14 mouse cellular contexts compared by ENCODE assay signal in the genomic region with DNA sequence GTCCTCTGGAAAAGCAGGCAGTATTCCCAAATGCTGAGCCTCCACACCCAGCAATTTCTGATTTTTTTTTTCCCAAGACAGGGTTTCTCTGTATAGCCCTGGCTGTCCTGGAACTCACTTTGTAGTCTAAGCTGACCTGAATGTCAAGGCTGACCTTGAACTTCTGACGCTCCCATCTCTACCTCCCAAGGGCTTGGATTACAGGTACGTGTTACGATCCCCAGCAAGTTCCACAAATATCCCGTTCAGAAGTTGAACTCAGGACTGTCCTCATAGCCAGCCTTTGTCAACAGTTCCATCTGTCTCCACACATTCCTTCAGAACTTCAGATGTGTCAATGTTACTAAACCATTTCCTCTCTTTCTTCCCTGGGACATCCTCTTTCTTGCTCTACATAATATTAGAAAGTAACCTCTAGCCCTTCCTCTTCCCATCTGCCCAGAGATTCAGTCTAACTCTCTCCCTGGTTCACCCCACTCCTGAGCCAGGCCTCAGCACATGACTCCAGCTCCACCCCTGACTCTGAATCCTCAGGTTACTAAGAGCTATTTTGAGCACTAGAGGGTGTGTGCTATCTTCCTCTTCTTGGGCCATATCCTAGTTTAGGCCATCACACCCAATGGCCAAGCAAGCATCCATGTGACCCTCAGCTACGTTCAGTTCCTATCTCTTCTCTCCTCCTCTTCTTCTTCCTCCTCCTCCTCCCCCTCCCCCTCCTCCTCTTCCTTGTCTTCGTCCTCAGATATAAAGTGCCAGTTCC. TPM values are rescaled to one million over a fixed set of nuclear protein-coding genes. Genes with fewer than 3 reads are reported as not detected.
DNase-seq lines count a peak whose midpoint lies in the region; ATAC-seq and TF ChIP-seq lines count a peak whose summit lies in the region.
"Had no signal": no experiment of that assay in that cellular context is flagged by ENCODE, and none has a peak within 500 bp of the region (broad histone marks: within the 10 kb centered on the region; RNA-seq: fewer than 3 reads in every experiment).

No protein-coding gene starts in this region.

- intact Hi-C loops in left cerebral cortex, postnatal 14 days (cut with DNase I) = loop anchor here (10.0 kb wide), 1 partner anchor 172 kb away; a partner anchor contains a TSS
- intact Hi-C loops in left cerebral cortex, adult 2 months (cut with DNase I) = no loop called here

- no peaks in the 10 kb centered on the region for H3K9me3 ChIP-seq in kidney, postnatal 0 days (replicated peaks; ENCODE audit: low read length)
- H3K9me3 ChIP-seq: embryonic facial prominence, embryonic 10.5 days; neural tube, embryonic 12.5 days had no signal

- no peak overlapping the region for H3K4me3 ChIP-seq in kidney, postnatal 0 days (replicated peaks; ENCODE audit: low read depth, low read length)
- no peak overlapping the region for H3K4me3 ChIP-seq in bone marrow macrophage, adult 2 months (ENCODE audit: insufficient read depth, low read length)
- H3K4me3 ChIP-seq in liver, adult 2 months (ENCODE audit: insufficient read depth, low read depth, low read length) = no peak overlapping the region
- H3K4me3 ChIP-seq in myocyte = no peak overlapping the region
- no peak overlapping the region for H3K4me3 ChIP-seq in left cerebral cortex, adult 2 months
- H3K4me3 ChIP-seq: embryonic facial prominence, embryonic 10.5 days; neural tube, embryonic 12.5 days had no signal

- no peak for ATAC-seq in kidney, postnatal 0 days (replicated peaks; ENCODE audit: low FRiP score, low read depth)
- ATAC-seq: forebrain, postnatal 0 days; Patski had no signal

- H3K36me3 ChIP-seq in kidney, postnatal 0 days (ENCODE audit: insufficient read depth, low read length) = no peaks in the 10 kb centered on the region
- H3K36me3 ChIP-seq in liver, adult 2 months (ENCODE audit: control insufficient read depth, insufficient read depth, low read length) = no peaks in the 10 kb centered on the region
- H3K36me3 ChIP-seq in myocyte (ENCODE audit: control insufficient read depth, insufficient read depth) = no peaks in the 10 kb centered on the region
- H3K36me3 ChIP-seq: neural tube, embryonic 12.5 days had no signal

- H3K9ac ChIP-seq in kidney, postnatal 0 days (ENCODE audit: low read depth, low read length) = no peak overlapping the region
- no peak overlapping the region for H3K9ac ChIP-seq in liver, adult 2 months (ENCODE audit: low read depth, low read length)
- H3K9ac ChIP-seq: forebrain, postnatal 0 days; lung, embryonic 14.5 days; neural tube, embryonic 12.5 days had no signal

- TF ChIP-seq POLR2A in bone marrow macrophage, adult 2 months (IDR thresholded peaks at IDR 0.05; ENCODE audit: borderline replicate concordance, low read depth, low read length) = no peak
- TF ChIP-seq POLR2A in liver, adult 2 months (IDR thresholded peaks at IDR 0.05; ENCODE audit: extremely low read depth, insufficient read depth, low read length) = no peak
- TF ChIP-seq POLR2A in myocyte (IDR thresholded peaks at IDR 0.05; ENCODE audit: insufficient read length, low read depth) = no peak

- no peaks in the 10 kb centered on the region for H3K27me3 ChIP-seq in kidney, postnatal 0 days (ENCODE audit: insufficient read depth, low read length)
- H3K27me3 ChIP-seq in liver, adult 2 months (ENCODE audit: control insufficient read depth, insufficient read depth, low read length) = no peaks in the 10 kb centered on the region
- H3K27me3 ChIP-seq in myocyte (ENCODE audit: control insufficient read depth, insufficient read depth, insufficient read length) = no peaks in the 10 kb centered on the region
- H3K27me3 ChIP-seq: neural tube, embryonic 12.5 days; Patski had no signal

- no peak overlapping the region for H3ac ChIP-seq in myocyte (ENCODE audit: control insufficient read depth, insufficient read length)

- H3K4me2 ChIP-seq in kidney, postnatal 0 days (ENCODE audit: low read length) = no peak overlapping the region
- H3K4me2 ChIP-seq in myocyte (ENCODE audit: low read depth) = peak overlapping the region; percentile 0
- H3K4me2 ChIP-seq: lung, embryonic 14.5 days; neural tube, embryonic 12.5 days had no signal

- WGBS in kidney, postnatal 0 days = 56% methylated on average over 6 of the region's 6 CpGs
- WGBS in liver, adult 2 months = 41% methylated on average over 6 of the region's 6 CpGs

- no peak for TF ChIP-seq CTCF in kidney, postnatal 0 days (IDR thresholded peaks at IDR 0.05; ENCODE audit: low read depth)
- no peak for TF ChIP-seq CTCF in bone marrow macrophage, adult 2 months (IDR thresholded peaks at IDR 0.05; ENCODE audit: low read depth, low read length)
- TF ChIP-seq CTCF in liver, adult 2 months (IDR thresholded peaks at IDR 0.05; ENCODE audit: low read depth, low read length) = no peak
- TF ChIP-seq CTCF in left cerebral cortex, adult 2 months (IDR thresholded peaks at IDR 0.05) = no peak

- peak; percentile 16 for DNase-seq in kidney, postnatal 0 days (ENCODE audit: low spot score)
- no peak for DNase-seq in kidney, postnatal 10 days
- DNase-seq in liver, adult 2 months (ENCODE audit: extremely low read depth, low read depth, low spot score) = peak; percentile 57
- no peak for DNase-seq in spleen, postnatal 36 days (ENCODE audit: low spot score in 2 of 2)
- DNase-seq in left cerebral cortex, postnatal 14 days (ENCODE audit: low spot score in 2 of 2) = no peak
- no peak for DNase-seq in left cerebral cortex, adult 2 months (ENCODE audit: extremely low spot score in 1 of 2, low spot score in 2 of 2)
- DNase-seq: forebrain, postnatal 0 days; lung, embryonic 14.5 days had no signal

- H3K27ac ChIP-seq in kidney, postnatal 0 days = no peak overlapping the region
- peak overlapping the region; percentile 96 for H3K27ac ChIP-seq in bone marrow macrophage, adult 2 months (ENCODE audit: insufficient read depth, low read depth, low read length)
- H3K27ac ChIP-seq in liver, adult 2 months (replicated peaks; ENCODE audit: insufficient read depth, low read depth, low read length) = no peak overlapping the region; the same call in 1 of the 2 replicates
- H3K27ac ChIP-seq in left cerebral cortex, adult 2 months = no peak overlapping the region
- H3K27ac ChIP-seq: embryonic facial prominence, embryonic 10.5 days; neural tube, embryonic 12.5 days had no signal

- 0 out of 2 replicates have a peak, but pooled peaks cover under 1% of the 10 kb centered on the region for H3K4me1 ChIP-seq in kidney, postnatal 0 days (replicated peaks; ENCODE audit: insufficient read depth, low read length)
- H3K4me1 ChIP-seq in bone marrow macrophage, adult 2 months (ENCODE audit: control insufficient read depth, insufficient read depth, low read length) = peaks cover 48% of the 10 kb centered on the region
- H3K4me1 ChIP-seq in liver, adult 2 months (ENCODE audit: control insufficient read depth, insufficient read depth, low read length) = peaks cover 12% of the 10 kb centered on the region

- peaks cover 11% of the 10 kb centered on the region; the same call in 1 of the 2 replicates for H3K79me2 ChIP-seq in liver, adult 2 months (ENCODE audit: control insufficient read depth, insufficient read depth, low read length)
- peaks cover 9% of the 10 kb centered on the region for H3K79me2 ChIP-seq in myocyte (ENCODE audit: control insufficient read depth, insufficient read depth)

TF ChIP-seq in myocyte, 11 proteins besides CTCF, POLR2A, EP300 and RAD21 (continues in another document):
- no peak for TF ChIP-seq REST (IDR thresholded peaks at IDR 0.05; ENCODE audit: insufficient read depth, insufficient read length)

RNA-seq across cellular contexts. Expression of a gene that starts 3.7 kb away (rescaled TPM):
- 6.2 TPM in 2 replicates for polyA plus RNA-seq in kidney, postnatal 0 days (2015; fragmentation: Nextera tagmentation; extraction: Ambion mirVana)
- polyA plus RNA-seq in bone marrow macrophage, adult 2 months (2012; ENCODE audit: insufficient read depth, insufficient read length, missing spikeins) = 33.1 and 34.8 TPM in 2 replicates
- 5.6 and 9.3 TPM in 2 replicates for total RNA-seq in liver, adult 2 months (2014; rRNA removed)
- polyA plus RNA-seq in liver, adult 2 months (2012; rRNA removed) = 11.8 and 14.8 TPM in 2 replicates
- 30.8 TPM for polyA plus RNA-seq in myocyte (2012; fragmentation: generic; extraction: Trizol)
- total RNA-seq in left cerebral cortex, postnatal 14 days (2021) = 10 to 100 TPM; 80.3 to 84.3 TPM
- total RNA-seq in left cerebral cortex, adult 2 months (2021) = 10 to 100 TPM; 60.8 to 63.9 TPM

RNA-seq across cellular contexts. Expression of a gene that starts 4.4 kb away (rescaled TPM):
- polyA plus RNA-seq in kidney, postnatal 0 days (2015; fragmentation: Nextera tagmentation; extraction: Ambion mirVana) = 18.3 and 19.7 TPM in 2 replicates
- 40.6 and 46.1 TPM in 2 replicates for polyA plus RNA-seq in bone marrow macrophage, adult 2 months (2012; ENCODE audit: insufficient read depth, insufficient read length, missing spikeins)
- 19.9 and 20.7 TPM in 2 replicates for total RNA-seq in liver, adult 2 months (2014; rRNA removed)
- 57.9 and 65.7 TPM in 2 replicates for polyA plus RNA-seq in liver, adult 2 months (2012; rRNA removed)
- 61.2 TPM for polyA plus RNA-seq in myocyte (2012; fragmentation: generic; extraction: Trizol)
- 10 to 100 TPM; 72.0 to 74.4 TPM for total RNA-seq in left cerebral cortex, postnatal 14 days (2021)
- 10 to 100 TPM; 53.0 to 54.6 TPM for total RNA-seq in left cerebral cortex, adult 2 months (2021)

RNA-seq across cellular contexts. Expression of a gene that starts 27.9 kb away (rescaled TPM):
- 56.0 and 64.8 TPM in 2 replicates for polyA plus RNA-seq in kidney, postnatal 0 days (2015; fragmentation: Nextera tagmentation; extraction: Ambion mirVana)
- not detected in 2 replicates for polyA plus RNA-seq in bone marrow macrophage, adult 2 months (2012; ENCODE audit: insufficient read depth, insufficient read length, missing spikeins)
- 2.4 and 3.2 TPM in 2 replicates for total RNA-seq in liver, adult 2 months (2014; rRNA removed)
- 2.0 and 8.9 TPM in 2 replicates for polyA plus RNA-seq in liver, adult 2 months (2012; rRNA removed)
- not detected for polyA plus RNA-seq in myocyte (2012; fragmentation: generic; extraction: Trizol)
- 1 to 10 TPM in 1 of 2 experiments, not detected in 1; 1.0 TPM for total RNA-seq in left cerebral cortex, postnatal 14 days (2021)
- total RNA-seq in left cerebral cortex, adult 2 months (2021) = not detected
- polyA plus RNA-seq: neural tube, embryonic 12.5 days; urinary bladder, adult 2 months had no signal

RNA-seq across cellular contexts. Expression of a gene that starts 35.6 kb away (rescaled TPM):
- polyA plus RNA-seq in kidney, postnatal 0 days (2015; fragmentation: Nextera tagmentation; extraction: Ambion mirVana) = 167 and 195 TPM in 2 replicates
- polyA plus RNA-seq in bone marrow macrophage, adult 2 months (2012; ENCODE audit: insufficient read depth, insufficient read length, missing spikeins) = 98.1 and 109 TPM in 2 replicates
- 57.1 and 60.1 TPM in 2 replicates for total RNA-seq in liver, adult 2 months (2014; rRNA removed)
- 99.6 and 115 TPM in 2 replicates for polyA plus RNA-seq in liver, adult 2 months (2012; rRNA removed)
- polyA plus RNA-seq in myocyte (2012; fragmentation: generic; extraction: Trizol) = 253 TPM
- total RNA-seq in left cerebral cortex, postnatal 14 days (2021) = 100 to 1,000 TPM; 269 to 271 TPM
- 100 to 1,000 TPM; 216 to 218 TPM for total RNA-seq in left cerebral cortex, adult 2 months (2021)

RNA-seq across cellular contexts. Expression of a gene that starts 38.1 kb away (rescaled TPM):
- 82.4 and 85.5 TPM in 2 replicates for polyA plus RNA-seq in kidney, postnatal 0 days (2015; fragmentation: Nextera tagmentation; extraction: Ambion mirVana)
- polyA plus RNA-seq in bone marrow macrophage, adult 2 months (2012; ENCODE audit: insufficient read depth, insufficient read length, missing spikeins) = 47.2 and 62.7 TPM in 2 replicates
- total RNA-seq in liver, adult 2 months (2014; rRNA removed) = 12.9 and 17.0 TPM in 2 replicates
- polyA plus RNA-seq in liver, adult 2 months (2012; rRNA removed) = 22.3 and 27.9 TPM in 2 replicates
- 115 TPM for polyA plus RNA-seq in myocyte (2012; fragmentation: generic; extraction: Trizol)
- 10 to 100 TPM; 88.3 to 92.5 TPM for total RNA-seq in left cerebral cortex, postnatal 14 days (2021)
- 10 to 100 TPM; 87.0 to 91.1 TPM for total RNA-seq in left cerebral cortex, adult 2 months (2021)

Comparison
In these comparisons a context has a peak if more than half of its experiments do, and no peak if none do; other contexts are left out.
1. DNase-seq: peak in kidney, postnatal 0 days (single experiment) and liver, adult 2 months (single experiment); none in kidney, postnatal 10 days (single experiment), spleen, postnatal 36 days (0 of 2), left cerebral cortex, postnatal 14 days (0 of 2) and left cerebral cortex, adult 2 months (0 of 2).